Mouse (Mus musculus): ENCODE measurements at regions not wholly inside any gene's neighbourhood (a gene's known extent, or its start where the extent isn't known, plus 50 kb on each side); places are given as distances from the start of the nearest gene placed in this dataset.

- TF ChIP-seq CTCF (IDR thresholded peaks at IDR 0.05) (no peak), POLR2A (IDR thresholded peaks at IDR 0.05; ENCODE audit: insufficient read depth, low read depth, low read length) (no peak), EP300 (IDR thresholded peaks at IDR 0.05; ENCODE audit: insufficient read depth, low read depth, low read length) (no peak)
Measured at GRCm38 (mm10) chr1:14505741-14506140, 1587.4 kb downstream of the 4930444P10Rik start.

Measured in heart, adult 2 months (tissue).